Mouse (Mus musculus) megakaryocyte-erythroid progenitor cell, adult 5 weeks (primary cell): ENCODE data around the gene Cyp2a4. TPM values are rescaled to one million over a fixed set of nuclear protein-coding genes. Genes with fewer than 3 reads are reported as not detected.

Experiments
- polyA plus RNA-seq: library from polyadenylated mRNA; stranded (reverse); fragments of >175 nt; gene quantifications from 2 replicates; pipeline ENCODE4 v1.2.3, GENCODE M21; 2012

Gene Cyp2a4
- polyA plus RNA-seq: not detected in 2 replicates

DNA sequence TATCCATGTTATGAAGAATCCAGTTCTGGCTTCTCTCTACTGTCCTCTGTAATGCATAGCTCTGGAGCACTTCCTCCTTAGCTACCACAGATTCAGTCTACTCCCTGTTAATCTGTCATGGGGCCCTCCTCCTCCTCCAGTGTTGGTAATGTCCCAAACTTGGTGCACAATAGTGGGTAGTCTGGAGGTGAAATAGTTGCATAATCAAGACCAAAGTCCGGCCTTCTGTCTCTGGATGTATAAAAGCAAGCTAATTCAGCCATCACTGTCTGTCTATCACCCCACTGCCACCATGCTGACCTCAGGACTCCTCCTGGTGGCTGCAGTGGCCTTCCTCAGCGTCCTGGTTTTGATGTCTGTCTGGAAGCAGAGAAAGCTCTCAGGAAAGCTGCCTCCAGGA lies at the start of gene Cyp2a4:
Gene Cyp2a4 (plus strand): TSS at position 244 of the 400 bp plus-strand sequence.

DNA sequence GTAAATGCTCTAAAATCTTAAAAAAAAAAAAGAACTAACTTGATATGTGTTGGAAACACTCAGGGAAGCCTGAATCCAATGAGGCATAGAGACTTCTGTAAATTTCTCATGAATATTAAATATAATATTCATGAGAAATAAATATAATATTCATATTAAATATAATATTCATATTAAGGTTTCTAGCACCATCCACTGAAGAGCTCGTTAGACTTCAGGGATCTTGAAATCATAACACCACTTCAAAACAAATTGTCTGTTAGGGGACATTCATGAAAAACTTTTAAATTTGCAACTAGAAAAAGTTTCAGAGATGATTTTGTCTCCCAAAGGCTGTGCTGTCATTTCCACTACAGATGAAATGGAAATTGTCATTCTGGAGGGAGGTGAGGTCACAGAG lies 46.9 kb upstream of the Cyp2a4 start, which contains the start of gene Vmn1r184:
Gene Vmn1r184 (plus strand): TSS at position 301 of the 400 bp plus-strand sequence.

Other genes starting within 250 kb of the Cyp2a4 start
- not detected in 2 replicates for gene Cyp2b13, start 245.7 kb upstream of the Cyp2a4 start, polyA plus RNA-seq
- gene Cyp2b9, start 133.8 kb upstream of the Cyp2a4 start, polyA plus RNA-seq: not detected in 2 replicates
- 0.02 TPM in 1 of 2 replicates, not detected in the other for gene Vmn1r184, start 46.8 kb upstream of the Cyp2a4 start, polyA plus RNA-seq
- not detected in 2 replicates for gene Nlrp9c, start 96.5 kb downstream of the Cyp2a4 start, polyA plus RNA-seq
- not detected in 2 replicates for gene Nlrp4a, start 127.9 kb downstream of the Cyp2a4 start, polyA plus RNA-seq
- gene Nlrp9a, start 227.9 kb downstream of the Cyp2a4 start, polyA plus RNA-seq: not detected in 2 replicates